Mouse (Mus musculus): ENCODE measurements at regions not wholly inside any gene's neighbourhood (a gene's known extent, or its start where the extent isn't known, plus 50 kb on each side); places are given as distances from the start of the nearest gene placed in this dataset.
A peak's percentile ranks its signal among the peaks of the same experiment; 100 is the strongest.

- no peak for DNase-seq (ENCODE audit: low spot score in 2 of 2)
These were observed 207.8 kb upstream of the Klf4 start for GRCm38 (mm10) chr4:55740062-55740461.

- DNase-seq (ENCODE audit: low spot score in 2 of 2), result no peak
These were observed 206.4 kb upstream of the Klf4 start for GRCm38 (mm10) chr4:55738714-55739113.

GRCm38 (mm10) chr4:55735453-55735852 lies 203.2 kb upstream of the Klf4 start:
- no peak for DNase-seq (ENCODE audit: low spot score in 2 of 2)

GRCm38 (mm10) chr4:55734331-55734730 lies 202.1 kb upstream of the Klf4 start:
- DNase-seq (ENCODE audit: low spot score in 2 of 2), result no peak

GRCm38 (mm10) chr4:55733223-55733622 lies 201.0 kb upstream of the Klf4 start:
- DNase-seq (ENCODE audit: low spot score in 2 of 2), result no peak

DNA sequence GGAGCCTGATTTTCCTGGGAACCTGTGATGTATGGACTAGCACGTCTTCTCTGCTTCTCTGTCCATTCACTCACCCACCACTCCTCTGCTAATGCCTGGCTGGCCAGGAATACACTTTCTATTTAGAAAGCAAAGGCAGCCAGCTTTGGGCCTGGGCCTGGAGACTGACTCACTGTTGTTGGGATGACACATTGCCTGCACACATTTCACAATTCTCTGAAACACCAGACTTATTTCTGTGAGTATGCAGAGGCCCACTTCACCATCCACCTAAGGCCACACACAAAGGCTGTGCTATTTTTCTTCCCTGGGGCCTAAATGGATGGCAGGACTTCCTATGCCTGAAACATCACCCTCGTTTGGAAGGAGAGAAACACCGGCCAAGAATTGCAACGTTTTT lies 199.7 kb upstream of the Klf4 start:
- DNase-seq (ENCODE audit: low spot score in 2 of 2), result peak; percentile 71 to 78

DNA sequence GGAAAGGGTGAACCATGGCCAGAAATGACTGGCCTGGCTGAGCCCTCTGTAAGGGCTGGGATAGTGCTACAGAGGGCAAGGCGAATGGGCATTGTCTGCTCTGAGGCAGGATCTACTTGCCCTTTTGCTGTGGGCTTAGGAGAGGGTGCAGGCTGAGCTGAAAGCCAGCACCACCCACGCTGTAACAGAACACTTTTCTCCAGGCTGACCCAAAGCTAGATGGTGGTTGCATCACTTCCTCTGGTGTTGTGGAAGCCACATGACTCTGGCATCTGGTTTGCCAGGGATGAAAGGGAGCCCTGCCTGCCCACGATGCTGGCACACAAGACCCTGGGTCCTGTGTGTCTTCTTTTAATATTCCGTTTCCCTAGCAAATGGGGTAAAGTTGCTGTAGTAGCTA lies 198.0 kb upstream of the Klf4 start:
- DNase-seq (ENCODE audit: low spot score in 2 of 2), result no peak

DNA sequence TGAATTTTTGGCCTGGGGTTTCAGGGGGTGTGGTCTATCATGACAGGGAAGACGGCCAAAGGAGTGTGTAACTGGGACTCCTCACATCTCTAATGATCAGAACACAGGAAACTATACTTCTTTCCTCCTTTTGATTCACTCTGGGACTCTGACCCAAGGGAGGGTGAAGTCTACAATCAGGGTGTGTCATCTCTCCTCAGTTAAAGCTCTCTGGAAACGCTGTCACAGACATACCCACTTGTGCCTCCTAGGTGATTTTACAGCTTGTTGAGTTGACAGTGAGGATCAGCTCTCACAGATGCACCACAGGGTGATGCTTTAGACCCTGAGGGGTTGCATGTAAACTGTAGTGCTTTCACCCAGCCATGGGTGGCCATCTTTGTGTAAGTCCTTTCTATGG lies 194.9 kb upstream of the Klf4 start:
- DNase-seq (ENCODE audit: low spot score in 2 of 2), result no peak

GRCm38 (mm10) chr4:55726081-55726480 lies 193.8 kb upstream of the Klf4 start:
- DNase-seq (ENCODE audit: low spot score in 2 of 2), result no peak

DNA sequence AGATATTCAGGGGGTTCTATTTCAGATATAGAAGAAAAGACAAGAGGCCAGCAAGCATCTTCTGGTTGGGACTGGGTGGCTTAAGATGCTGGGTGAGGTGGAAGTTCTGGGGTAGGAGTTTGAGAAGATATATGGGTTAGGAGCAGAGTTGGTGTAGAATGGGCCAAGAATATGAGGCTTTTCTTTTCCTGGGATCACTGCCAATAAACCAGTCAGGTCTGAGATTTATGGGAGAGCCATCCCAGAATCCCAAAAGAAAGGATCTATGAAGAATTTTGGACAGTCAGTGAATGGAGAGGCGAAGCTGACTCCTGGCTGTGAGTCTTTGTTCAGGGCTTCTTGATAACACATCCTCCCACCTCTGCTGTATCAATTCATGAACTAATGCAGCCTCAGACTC lies 192.0 kb upstream of the Klf4 start:
- DNase-seq (ENCODE audit: low spot score in 2 of 2), result no peak

- DNase-seq (ENCODE audit: low spot score in 2 of 2), result no peak
These were observed 190.9 kb upstream of the Klf4 start for GRCm38 (mm10) chr4:55723124-55723523.

DNA sequence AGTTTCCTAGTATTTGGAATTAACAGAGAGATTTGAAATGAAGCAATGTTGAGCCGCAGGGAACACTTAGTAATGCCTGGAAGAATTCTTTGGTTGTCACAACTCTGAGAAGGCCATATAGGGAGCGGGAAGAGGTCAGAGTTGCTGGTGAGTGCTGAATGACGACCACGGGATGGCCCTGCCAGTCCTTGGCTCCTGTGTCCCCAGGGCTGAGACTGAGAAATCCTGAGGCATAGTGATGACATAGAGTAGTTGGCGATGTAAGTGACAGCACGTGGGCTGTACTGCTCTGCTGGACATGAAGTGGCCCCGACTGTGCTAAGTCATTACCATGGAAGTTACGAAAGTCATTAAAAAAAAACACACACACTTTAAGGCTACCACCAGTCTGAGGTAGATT lies 190.1 kb upstream of the Klf4 start:
- DNase-seq (ENCODE audit: low spot score in 2 of 2), result no peak

DNA sequence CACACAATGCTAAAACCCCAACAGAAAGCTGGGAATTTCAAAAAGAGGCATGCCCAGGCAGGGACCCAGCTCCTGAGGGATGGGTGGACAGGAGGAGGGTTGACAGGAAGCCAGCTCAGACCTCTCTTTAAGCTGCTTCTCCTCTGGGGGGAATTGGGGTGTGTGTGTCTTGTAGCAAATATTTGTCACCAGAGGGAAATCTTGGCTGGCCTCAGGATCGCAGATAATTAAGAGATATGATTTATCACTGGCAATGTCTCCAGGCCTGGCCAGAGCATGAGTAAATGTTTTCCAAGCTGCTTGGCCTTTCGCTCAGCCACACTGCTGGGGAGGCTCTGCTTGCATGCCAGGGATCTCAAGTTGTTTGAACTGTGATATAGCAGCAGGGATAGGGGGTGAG lies 189.6 kb upstream of the Klf4 start:
- no peak for DNase-seq (ENCODE audit: low spot score in 2 of 2)

GRCm38 (mm10) chr4:55718438-55718837 lies 186.2 kb upstream of the Klf4 start:
- DNase-seq (ENCODE audit: low spot score in 2 of 2), result no peak

GRCm38 (mm10) chr4:55716161-55716651 lies 183.9 kb upstream of the Klf4 start:
- no peak for DNase-seq (ENCODE audit: low spot score in 2 of 2)

DNA sequence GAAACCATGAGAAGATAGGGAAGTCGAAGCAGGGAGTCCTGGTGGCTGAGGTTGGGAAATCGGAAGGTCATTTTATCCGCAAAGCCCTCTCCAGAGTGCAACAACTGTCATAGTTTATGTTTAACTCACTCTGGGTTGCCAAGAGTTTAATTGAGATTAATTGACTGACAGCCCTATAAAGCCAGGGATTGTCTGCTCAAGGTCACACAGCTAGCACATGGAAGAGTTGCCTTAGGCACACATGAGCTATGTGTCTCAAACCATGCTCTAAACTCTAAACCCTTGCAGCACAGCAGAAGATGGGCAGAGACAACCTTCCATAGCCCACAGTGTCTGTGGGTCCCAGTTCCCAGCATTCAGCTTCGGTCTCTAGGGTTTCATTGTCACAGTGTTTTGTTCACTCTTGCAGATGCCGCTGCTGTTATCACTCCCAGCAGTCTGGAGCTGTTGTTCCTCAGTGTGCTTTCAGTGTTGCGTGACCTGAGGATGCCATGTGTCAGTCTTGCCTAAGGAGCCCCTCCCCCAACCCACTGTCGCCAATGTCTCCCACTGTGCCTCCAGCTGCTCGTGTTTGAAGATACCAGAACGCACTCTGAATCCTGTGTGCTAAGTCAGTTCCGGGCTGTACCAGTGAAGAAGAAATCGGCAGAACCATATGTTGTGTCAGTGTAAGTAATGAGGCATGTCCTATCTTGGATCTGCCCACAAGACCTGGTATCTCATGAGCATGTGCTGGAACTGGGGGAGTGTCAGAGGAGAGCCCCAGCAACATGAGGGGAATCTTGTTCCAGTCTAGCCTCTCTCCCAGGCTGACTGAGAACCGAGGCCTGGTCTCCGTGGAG lies 179.5 kb upstream of the Klf4 start:
- no peak for DNase-seq (ENCODE audit: low spot score in 2 of 2)

DNA sequence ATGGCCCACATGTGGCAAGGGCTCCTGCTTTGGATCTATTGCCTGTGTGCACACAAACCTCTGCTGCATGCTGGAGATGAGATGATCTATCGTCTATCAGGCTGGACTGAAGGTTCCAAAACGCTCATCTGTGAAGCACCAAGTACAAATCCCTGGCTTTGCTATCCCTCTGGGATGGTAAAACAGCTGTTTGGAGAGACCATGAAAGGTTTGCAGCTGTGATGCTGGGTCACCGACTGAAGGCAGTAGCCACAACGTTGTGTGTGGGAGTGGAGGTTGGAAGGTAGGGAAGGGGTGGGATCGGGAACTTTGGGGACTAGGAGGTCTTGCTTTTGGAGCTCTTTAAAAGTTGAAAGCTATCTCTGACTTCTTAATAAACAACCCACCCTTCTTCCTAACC lies 178.2 kb upstream of the Klf4 start:
- no peak for DNase-seq (ENCODE audit: low spot score in 2 of 2)

DNA sequence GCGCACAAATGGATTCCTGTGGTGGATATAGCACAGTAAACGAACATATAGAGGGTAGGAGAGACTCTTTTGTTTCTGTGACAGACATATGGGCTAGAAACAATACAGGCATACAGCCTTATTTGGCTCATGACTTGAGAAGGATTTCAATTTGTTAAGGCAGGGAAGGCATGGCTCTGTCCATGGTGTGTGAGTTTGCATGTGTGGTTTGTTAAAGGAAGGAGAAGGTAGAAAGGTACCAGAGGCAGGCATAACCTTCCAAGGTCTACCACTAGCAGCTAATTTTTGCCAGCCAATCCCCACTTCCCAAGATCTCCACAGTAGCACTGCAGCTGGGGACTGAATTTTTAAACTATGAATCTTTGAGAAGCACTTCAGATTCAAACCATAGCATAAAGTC lies 176.5 kb upstream of the Klf4 start:
- DNase-seq (ENCODE audit: low spot score in 2 of 2), result no peak

DNA sequence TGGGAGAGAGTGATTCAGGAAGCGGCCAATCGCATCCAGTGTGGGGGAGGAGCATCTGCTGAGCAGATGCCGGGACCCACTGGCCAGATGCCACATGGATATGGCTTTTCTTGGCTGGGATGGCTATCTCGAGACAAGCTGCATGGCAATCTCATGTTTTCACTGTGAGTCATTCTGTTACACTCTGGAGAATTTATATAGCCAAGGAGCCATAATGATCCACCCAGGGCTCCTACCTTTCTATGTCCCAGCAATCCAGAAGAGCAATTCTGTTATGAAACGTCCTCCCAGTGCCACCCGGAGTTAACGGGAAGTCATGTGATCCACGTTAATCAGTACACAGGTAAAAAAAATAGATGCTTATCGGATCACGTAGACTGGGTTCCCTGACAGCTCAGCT lies 175.7 kb upstream of the Klf4 start:
- DNase-seq (ENCODE audit: low spot score in 2 of 2), result peak; percentile 22 to 36

GRCm38 (mm10) chr4:55704921-55705320 lies 172.7 kb upstream of the Klf4 start:
- no peak for DNase-seq (ENCODE audit: low spot score in 2 of 2)

- DNase-seq (ENCODE audit: low spot score in 2 of 2), result no peak
These were observed 171.2 kb upstream of the Klf4 start for GRCm38 (mm10) chr4:55703346-55703916.

GRCm38 (mm10) chr4:55701334-55701733 lies 169.1 kb upstream of the Klf4 start:
- no peak for DNase-seq (ENCODE audit: low spot score in 2 of 2)

GRCm38 (mm10) chr4:55699917-55700316 lies 167.7 kb upstream of the Klf4 start:
- DNase-seq (ENCODE audit: low spot score in 2 of 2), result no peak
